Mouse (Mus musculus) mature B cell (primary cell): ENCODE data around the gene AI413582.

Experiments used
- in situ Hi-C: fragments of 300-500 bp; cut with MboI; formaldehyde crosslinking; loops from 2 replicates; pipeline ENCODE4 v1.14.3; 2019

The AI413582 gene

GRCm38 (mm10) chr17:27565163-27565941 is at the start of gene AI413582:
AI413582 (minus strand) TSS chr17:27565756.
- in situ Hi-C loops: loop anchor here (5.0 kb wide), 1 partner anchor 77 kb away; no protein-coding TSS in a partner anchor

- in situ Hi-C loops: no loop called here
Observed at GRCm38 (mm10) chr17:27613016-27613415, 47.5 kb upstream of the AI413582 start.

GRCm38 (mm10) chr17:27611994-27612393 is 46.4 kb upstream of the AI413582 start:
- in situ Hi-C loops: no loop called here

- in situ Hi-C loops: no loop called here
Observed at GRCm38 (mm10) chr17:27611519-27611884, 45.9 kb upstream of the AI413582 start.

GRCm38 (mm10) chr17:27610679-27611518 is 45.3 kb upstream of the AI413582 start:
- in situ Hi-C loops: no loop called here

- in situ Hi-C loops: no loop called here
Observed at GRCm38 (mm10) chr17:27609576-27609975, 44.0 kb upstream of the AI413582 start.

- in situ Hi-C loops: no loop called here
Observed at GRCm38 (mm10) chr17:27603522-27604234, 38.1 kb upstream of the AI413582 start.

- in situ Hi-C loops: no loop called here
Observed at GRCm38 (mm10) chr17:27603036-27603435, 37.5 kb upstream of the AI413582 start.

GRCm38 (mm10) chr17:27600869-27601268 is 35.3 kb upstream of the AI413582 start:
- in situ Hi-C loops: no loop called here

- in situ Hi-C loops: no loop called here
Observed at GRCm38 (mm10) chr17:27600286-27600685, 34.7 kb upstream of the AI413582 start.

GRCm38 (mm10) chr17:27596376-27597190 is 31.0 kb upstream of the AI413582 start:
- in situ Hi-C loops: no loop called here

- in situ Hi-C loops: no loop called here
Observed at GRCm38 (mm10) chr17:27595659-27596375, 30.3 kb upstream of the AI413582 start.

- in situ Hi-C loops: no loop called here
Observed at GRCm38 (mm10) chr17:27592565-27592910, 27.0 kb upstream of the AI413582 start.

GRCm38 (mm10) chr17:27591826-27592564 is 26.4 kb upstream of the AI413582 start:
- in situ Hi-C loops: no loop called here

- in situ Hi-C loops: no loop called here
Observed at GRCm38 (mm10) chr17:27588231-27588630, 22.7 kb upstream of the AI413582 start.

- in situ Hi-C loops: no loop called here
Observed at GRCm38 (mm10) chr17:27587252-27587651, 21.7 kb upstream of the AI413582 start.

- in situ Hi-C loops: no loop called here
Observed at GRCm38 (mm10) chr17:27586661-27587060, 21.1 kb upstream of the AI413582 start.

GRCm38 (mm10) chr17:27583185-27583894 is 17.8 kb upstream of the AI413582 start:
- in situ Hi-C loops: no loop called here

- in situ Hi-C loops: no loop called here
Observed at GRCm38 (mm10) chr17:27580392-27581068, 15.0 kb upstream of the AI413582 start.
